Mouse (Mus musculus): ENCODE results near the gene Mcm2. TPM values are rescaled to one million over a fixed set of nuclear protein-coding genes. Genes with fewer than 3 reads are reported as not detected.

Gene Mcm2
- polyA plus RNA-seq, 1 experiment from 2014 or later, result 99.4 TPM

Other genes with a start within 250 kb of the Mcm2 start
- 21.1 and 21.9 TPM in 2 replicates for gene Mgll, start 174.4 kb downstream of the Mcm2 start, polyA plus RNA-seq (2015; fragmentation: Nextera tagmentation; extraction: Ambion mirVana)
- 29.9 and 33.3 TPM in 2 replicates for gene Abtb1, start 56.8 kb downstream of the Mcm2 start, polyA plus RNA-seq (2015; fragmentation: Nextera tagmentation; extraction: Ambion mirVana)
- gene Podxl2, start 23.7 kb downstream of the Mcm2 start, polyA plus RNA-seq (2015; fragmentation: Nextera tagmentation; extraction: Ambion mirVana), result 85.6 and 88.3 TPM in 2 replicates
- 83.2 and 83.3 TPM in 2 replicates for gene Tpra1, start 3.5 kb upstream of the Mcm2 start, polyA plus RNA-seq (2015; fragmentation: Nextera tagmentation; extraction: Ambion mirVana)